Mouse (Mus musculus) adrenal gland, postnatal 4 days (tissue): ENCODE measurements around the gene Rab4b. TPM values are rescaled to one million over a fixed set of nuclear protein-coding genes. Genes with fewer than 3 reads are reported as not detected.

Experiments used
- DNase-seq, 2 experiments: peaks; one replicate each; pipeline ENCODE4 v3.0.0; 2021 to 2022; ENCODE audit warnings: low spot score in 2 of 2, mixed read lengths in 2 of 2
- total RNA-seq, 2 experiments: library from RNA; stranded (reverse); gene quantifications; 2 replicates each; pipeline ENCODE4 v1.2.3; 2021

The Rab4b gene
- total RNA-seq, 2 experiments from 2014 or later: 53.3 to 60.8 TPM

GRCm38 (mm10) chr7:27185986-27186385 lies 7.3 kb upstream of the Rab4b start:
- no peak for DNase-seq

GRCm38 (mm10) chr7:27184964-27185363 lies 6.3 kb upstream of the Rab4b start:
- DNase-seq: no peak

- DNase-seq: no peak
These were observed 3.8 kb upstream of the Rab4b start for GRCm38 (mm10) chr7:27182498-27182897.

GRCm38 (mm10) chr7:27180837-27181695 lies 2.4 kb upstream of the Rab4b start, which contains the start of the genes Gm21983 and Mia:
TSS of gene Gm21983 (minus strand) at chr7:27181086.
TSS of gene Mia (minus strand) at chr7:27181157.
- no peak for DNase-seq

- DNase-seq: no peak
These were observed 1.3 kb upstream of the Rab4b start for GRCm38 (mm10) chr7:27180036-27180435.

- no peak for DNase-seq
These were observed 672 bp upstream of the Rab4b start for GRCm38 (mm10) chr7:27179217-27179918.

GRCm38 (mm10) chr7:27177942-27178323 lies 763 bp downstream of the Rab4b start:
- no peak for DNase-seq

- no peak for DNase-seq
These were observed 3.8 kb downstream of the Rab4b start for GRCm38 (mm10) chr7:27174896-27175295.

- no peak for DNase-seq
These were observed 4.2 kb downstream of the Rab4b start for GRCm38 (mm10) chr7:27174496-27174895.

- DNase-seq: no peak
These were observed 7.7 kb downstream of the Rab4b start for GRCm38 (mm10) chr7:27170981-27171380.

GRCm38 (mm10) chr7:27168371-27168770 lies 10.3 kb downstream of the Rab4b start:
- DNase-seq: no peak

- DNase-seq: no peak
These were observed 11.1 kb downstream of the Rab4b start for GRCm38 (mm10) chr7:27167475-27168094.

GRCm38 (mm10) chr7:27166614-27167474 lies 11.9 kb downstream of the Rab4b start, which contains the start of gene Egln2:
TSS of gene Egln2 (minus strand) at chr7:27166802.
- DNase-seq: peak; percentile 92 to 94

GRCm38 (mm10) chr7:27166229-27166613 lies 12.5 kb downstream of the Rab4b start:
- DNase-seq: peak; percentile 82 to 84

- DNase-seq: no peak
These were observed 13.0 kb downstream of the Rab4b start for GRCm38 (mm10) chr7:27165696-27166095.

- peak in 1 of 2 experiments; percentile 55 for DNase-seq
These were observed 13.6 kb downstream of the Rab4b start for GRCm38 (mm10) chr7:27165007-27165655.

GRCm38 (mm10) chr7:27164112-27164947 lies 14.4 kb downstream of the Rab4b start:
- no peak for DNase-seq

- no peak for DNase-seq
These were observed 15.3 kb downstream of the Rab4b start for GRCm38 (mm10) chr7:27163450-27163805.

GRCm38 (mm10) chr7:27162780-27163449 lies 15.8 kb downstream of the Rab4b start:
- no peak for DNase-seq
